Comparison of ENCODE assay signal across 8 mouse cellular contexts in the genomic region with DNA sequence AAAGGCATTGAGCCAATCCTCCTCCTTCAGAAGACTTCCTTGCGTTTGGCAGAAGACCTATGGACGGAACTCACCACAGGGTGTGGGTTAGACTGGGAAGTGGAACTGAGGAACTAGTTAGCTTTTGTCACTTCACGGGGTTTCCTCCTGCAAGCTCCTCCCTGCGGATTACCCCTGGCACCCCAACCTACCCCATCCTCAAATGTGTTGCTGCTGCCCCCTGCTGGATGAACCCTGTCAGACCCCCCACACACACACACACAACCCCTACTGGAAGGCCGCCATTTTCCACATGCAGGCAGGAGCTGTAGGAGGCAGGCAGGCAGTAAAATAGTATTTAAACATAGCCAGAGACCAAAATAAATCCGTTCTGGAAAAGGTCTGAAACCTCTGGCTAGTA. TPM values are rescaled to one million over a fixed set of nuclear protein-coding genes. Genes with fewer than 3 reads are reported as not detected.
DNase-seq lines count a peak whose midpoint lies in the region; ATAC-seq lines count a peak whose summit lies in the region.

No protein-coding gene starts in this region.

- no peaks in the 10 kb centered on the region for H3K36me3 ChIP-seq in heart, embryonic 12.5 days
- no peaks in the 10 kb centered on the region for H3K36me3 ChIP-seq in hindbrain, embryonic 13.5 days

- H3K27ac ChIP-seq in heart, embryonic 12.5 days (ENCODE audit: poor library complexity, severe bottlenecking): no peak overlapping the region
- no peak overlapping the region for H3K27ac ChIP-seq in hindbrain, embryonic 13.5 days

- peak; percentile 85 to 87 for DNase-seq in heart, adult 18-20 months
- DNase-seq in adrenal gland, adult 18-20 months (ENCODE audit: low spot score in 2 of 2): peak; percentile 65 to 81
- DNase-seq in frontal cortex, postnatal 14 days (ENCODE audit: low spot score in 2 of 2): peak; percentile 19 to 29
- peak; percentile 48 to 60 for DNase-seq in kidney, postnatal 4 days
- peak; percentile 76 for DNase-seq in lung, postnatal 10 days
- peak; percentile 90 to 91 for DNase-seq in spleen, postnatal 36 days (ENCODE audit: low spot score in 2 of 2)

- no peak overlapping the region for H3K4me3 ChIP-seq in heart, embryonic 12.5 days
- H3K4me3 ChIP-seq in hindbrain, embryonic 13.5 days: no peak overlapping the region

- 66% methylated on average over 6 of the region's 6 CpGs for WGBS in heart, embryonic 12.5 days
- WGBS in hindbrain, embryonic 13.5 days: 82% methylated on average over 6 of the region's 6 CpGs

- H3K9me3 ChIP-seq in heart, embryonic 12.5 days (replicated peaks): peaks cover 3% of the 10 kb centered on the region; the same call in 1 of the 2 replicates
- no peaks in the 10 kb centered on the region for H3K9me3 ChIP-seq in hindbrain, embryonic 13.5 days

- no peaks in the 10 kb centered on the region for H3K27me3 ChIP-seq in heart, embryonic 12.5 days (replicated peaks)
- 0 out of 2 replicates have a peak, but pooled peaks cover 5% of the 10 kb centered on the region for H3K27me3 ChIP-seq in hindbrain, embryonic 13.5 days

- no peaks in the 10 kb centered on the region for H3K4me1 ChIP-seq in heart, embryonic 12.5 days (replicated peaks)
- peaks cover 9% of the 10 kb centered on the region for H3K4me1 ChIP-seq in hindbrain, embryonic 13.5 days (replicated peaks)

- no peak overlapping the region for H3K4me2 ChIP-seq in heart, embryonic 12.5 days
- H3K4me2 ChIP-seq in hindbrain, embryonic 13.5 days: no peak overlapping the region

- no peak overlapping the region for H3K9ac ChIP-seq in heart, embryonic 12.5 days
- H3K9ac ChIP-seq in hindbrain, embryonic 13.5 days: no peak overlapping the region

- no peak for ATAC-seq in heart, embryonic 12.5 days (ENCODE audit: insufficient number of reproducible peaks, low FRiP score)
- no peak for ATAC-seq in hindbrain, embryonic 13.5 days (ENCODE audit: low FRiP score)

RNA-seq across cellular contexts. Expression of a gene that starts 23.1 kb away (rescaled TPM):
- total RNA-seq in heart, adult 18-20 months (2021): not detected
- not detected in 2 replicates for polyA plus RNA-seq in heart, embryonic 12.5 days (2016; fragmentation: Nextera tagmentation; extraction: Ambion mirVana)
- not detected for total RNA-seq in adrenal gland, adult 18-20 months (2021)
- polyA plus RNA-seq in hindbrain, embryonic 13.5 days (2015; fragmentation: Nextera tagmentation; extraction: Ambion mirVana): not detected in 2 replicates

RNA-seq across cellular contexts. Expression of a gene that starts 37.3 kb away (rescaled TPM):
- total RNA-seq in heart, adult 18-20 months (2021): 1 to 10 TPM; 3.6 to 4.9 TPM
- 5.2 and 6.1 TPM in 2 replicates for polyA plus RNA-seq in heart, embryonic 12.5 days (2016; fragmentation: Nextera tagmentation; extraction: Ambion mirVana)
- 1 to 10 TPM; 4.6 to 7.4 TPM for total RNA-seq in adrenal gland, adult 18-20 months (2021)
- polyA plus RNA-seq in hindbrain, embryonic 13.5 days (2015; fragmentation: Nextera tagmentation; extraction: Ambion mirVana): 7.3 and 8.8 TPM in 2 replicates

RNA-seq across cellular contexts. Expression of a gene that starts 44.3 kb away (rescaled TPM):
- total RNA-seq in heart, adult 18-20 months (2021): 10 to 100 TPM; 12.1 to 12.6 TPM
- 14.9 and 16.2 TPM in 2 replicates for polyA plus RNA-seq in heart, embryonic 12.5 days (2016; fragmentation: Nextera tagmentation; extraction: Ambion mirVana)
- total RNA-seq in adrenal gland, adult 18-20 months (2021): 10 to 100 TPM; 13.6 to 16.2 TPM
- 7.6 and 8.2 TPM in 2 replicates for polyA plus RNA-seq in hindbrain, embryonic 13.5 days (2015; fragmentation: Nextera tagmentation; extraction: Ambion mirVana)

RNA-seq across cellular contexts. Expression of a gene that starts 44.3 kb away (rescaled TPM):
- 1 to 10 TPM; 6.9 to 7.4 TPM for total RNA-seq in heart, adult 18-20 months (2021)
- polyA plus RNA-seq in heart, embryonic 12.5 days (2016; fragmentation: Nextera tagmentation; extraction: Ambion mirVana): 11.9 and 12.5 TPM in 2 replicates
- 10 to 100 TPM; 12.5 to 14.1 TPM for total RNA-seq in adrenal gland, adult 18-20 months (2021)
- polyA plus RNA-seq in hindbrain, embryonic 13.5 days (2015; fragmentation: Nextera tagmentation; extraction: Ambion mirVana): 17.1 and 17.4 TPM in 2 replicates

Comparison
In these comparisons a context has a peak if more than half of its experiments do, and no peak if none do; other contexts are left out.
1. DNase-seq: peak in every context shown above with its lines; median percentile 90 in spleen, postnatal 36 days; 86 in heart, adult 18-20 months; 76 in lung, postnatal 10 days; 73 in adrenal gland, adult 18-20 months; 54 in kidney, postnatal 4 days; 24 in frontal cortex, postnatal 14 days.